Mouse (Mus musculus): ENCODE results near the gene Acsbg1.
"Not testable (repeated sequence)": the region's sequence is repeated elsewhere in the genome, so short reads cannot be mapped to it uniquely, and the experiment has no call there.

The Acsbg1 gene

GRCm38 (mm10) chr9:54604131-54604654 lies 57.5 kb downstream of the Acsbg1 start:
- DNase-seq: no peak

- no peak for DNase-seq
Measured at GRCm38 (mm10) chr9:54602916-54603315, 58.8 kb downstream of the Acsbg1 start.

DNA sequence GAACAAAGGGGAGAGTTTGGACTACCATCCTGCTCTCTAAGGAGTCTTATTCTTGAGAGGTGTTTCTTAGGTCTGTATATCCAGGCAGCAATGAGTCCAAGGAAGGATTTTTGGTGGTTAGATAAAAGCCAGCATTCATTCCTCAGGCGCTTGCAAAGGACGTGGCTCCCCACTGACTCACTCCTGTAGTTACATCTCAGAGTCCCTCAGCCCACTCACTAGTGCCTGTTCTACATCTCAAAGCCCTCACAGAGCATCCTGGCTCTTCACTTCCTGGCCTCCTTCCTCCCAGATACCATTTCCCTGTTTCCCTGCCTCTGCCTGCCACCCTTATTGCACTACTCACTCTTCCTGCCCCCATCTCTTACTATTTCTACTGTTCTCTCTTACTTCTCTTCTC lies 59.3 kb downstream of the Acsbg1 start:
- no peak for DNase-seq

DNA sequence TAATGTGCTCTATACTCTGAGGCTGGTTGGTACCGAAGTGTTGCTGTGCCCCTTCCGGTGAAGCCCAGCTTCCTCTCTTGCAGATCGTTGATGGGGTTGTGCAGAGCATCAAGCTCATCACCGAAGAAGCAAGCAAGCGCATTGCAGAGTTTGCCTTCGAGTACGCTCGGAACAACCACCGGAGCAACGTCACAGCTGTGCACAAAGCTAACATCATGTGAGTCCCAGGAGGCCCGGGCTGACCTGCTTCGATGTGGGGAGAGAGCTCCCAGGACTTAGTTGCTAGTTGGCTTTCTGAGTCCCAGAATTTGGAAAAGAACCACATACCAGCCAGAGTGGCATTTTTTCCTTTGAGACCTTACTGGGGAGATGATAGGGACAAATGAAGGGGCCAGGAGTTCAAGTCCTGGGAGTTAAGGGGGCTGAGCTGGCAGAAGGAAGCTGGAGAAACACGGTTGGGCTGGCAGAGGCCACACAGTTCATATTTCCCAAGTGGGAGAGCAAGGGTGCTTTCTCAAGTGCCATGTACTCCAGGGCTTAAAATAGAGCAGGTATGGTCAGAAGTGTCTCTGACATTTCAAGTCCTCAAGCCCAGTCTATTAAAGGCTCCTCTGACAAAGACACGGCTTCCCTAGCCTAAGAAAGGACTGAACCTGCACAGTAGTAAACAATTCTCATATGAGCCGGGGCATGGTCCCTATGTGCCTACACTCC lies 64.8 kb downstream of the Acsbg1 start:
- DNase-seq: peak; percentile 34 to 42

DNA sequence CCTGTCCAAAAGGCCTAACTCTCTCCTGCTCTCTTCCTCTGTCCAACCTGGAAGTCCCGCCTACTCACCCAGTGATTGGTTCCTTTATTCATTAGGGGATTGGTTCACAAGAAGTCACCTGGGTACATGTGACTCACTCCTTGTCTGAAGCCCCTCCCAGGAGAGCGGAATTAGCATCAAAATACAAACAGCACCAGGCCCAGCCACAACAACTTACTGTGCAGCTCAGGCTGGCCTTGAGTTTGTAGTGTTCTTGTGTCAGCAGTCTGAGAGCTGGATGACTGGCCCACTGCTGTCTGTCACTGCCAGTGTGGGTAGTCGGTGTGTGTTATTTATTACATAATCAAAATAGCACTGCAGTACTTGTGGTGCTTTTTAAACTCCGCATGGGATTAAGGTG lies 68.0 kb downstream of the Acsbg1 start:
- DNase-seq: not testable (repeated sequence)

- DNase-seq: no peak
Measured at GRCm38 (mm10) chr9:54587863-54588262, 73.8 kb downstream of the Acsbg1 start.

DNA sequence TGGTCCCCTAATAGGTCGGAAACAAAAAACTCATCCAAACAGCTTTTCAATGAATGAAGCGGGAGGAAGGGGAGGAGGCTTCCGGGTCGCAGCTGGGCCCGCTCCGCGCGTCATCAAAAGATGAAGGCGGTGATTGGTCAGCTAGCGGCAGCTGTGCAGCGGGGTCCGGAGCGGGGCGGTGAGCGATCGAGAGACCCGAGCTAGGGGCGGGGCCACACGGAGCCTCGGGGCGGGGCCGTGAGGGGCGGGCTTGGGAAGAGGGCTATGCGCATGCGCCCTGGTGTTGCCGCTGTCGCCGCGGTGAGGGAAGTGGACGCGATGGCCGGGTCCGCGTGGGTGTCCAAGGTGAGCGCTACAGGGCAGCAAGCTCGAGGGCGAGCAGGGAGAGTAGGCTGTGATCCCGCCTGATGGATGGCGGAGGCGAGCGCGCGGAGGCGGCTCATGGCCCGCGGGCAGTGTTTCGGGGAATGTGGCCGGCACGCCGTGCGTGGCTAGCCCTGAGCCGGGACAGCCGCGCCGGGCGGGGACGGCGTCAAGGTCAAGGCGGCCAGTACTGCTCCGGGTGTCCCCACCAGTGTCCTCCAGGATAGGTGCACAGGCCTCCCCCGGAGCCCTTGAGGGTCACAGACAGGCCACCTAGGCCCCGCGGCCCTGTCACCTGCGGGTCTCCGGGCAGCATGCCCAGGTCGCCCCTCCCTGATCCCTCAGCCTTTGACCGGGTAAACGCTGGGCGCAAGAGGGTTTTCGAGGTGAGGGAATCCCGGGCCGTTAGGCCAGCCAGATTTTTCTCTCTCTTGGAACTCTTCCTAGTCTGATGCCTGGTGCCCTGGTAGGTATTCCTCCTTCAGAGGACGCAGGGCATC lies 75.2 kb downstream of the Acsbg1 start, which contains the start of gene Idh3a:
TSS of gene Idh3a (plus strand) at position 136 of the 863 bp plus-strand sequence.
- DNase-seq: peak; percentile 97 to 98

- DNase-seq: no peak
Measured at GRCm38 (mm10) chr9:54585839-54586198, 75.9 kb downstream of the Acsbg1 start.

- DNase-seq: not testable (repeated sequence)
Measured at GRCm38 (mm10) chr9:54584127-54584526, 77.5 kb downstream of the Acsbg1 start.

DNA sequence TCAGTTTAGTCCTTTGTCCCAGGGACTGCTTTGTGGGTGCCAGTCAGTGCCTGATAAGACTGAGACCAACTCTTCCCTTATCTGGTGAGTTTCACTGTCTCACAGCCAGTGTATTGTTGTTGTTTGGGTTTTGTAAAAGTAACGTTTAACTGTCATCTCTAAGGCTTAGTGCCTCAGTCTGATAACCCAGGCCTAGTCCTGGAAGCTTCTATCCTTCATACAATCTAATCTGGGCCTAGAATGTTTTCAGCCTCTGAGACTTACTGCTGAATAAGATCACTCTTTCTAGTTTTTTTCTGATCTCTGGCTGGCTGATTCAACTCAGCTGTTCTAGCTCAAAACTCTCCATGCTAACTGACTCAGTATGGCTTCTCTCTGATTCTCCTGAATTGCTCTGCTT lies 78.0 kb downstream of the Acsbg1 start:
- no peak for DNase-seq

DNA sequence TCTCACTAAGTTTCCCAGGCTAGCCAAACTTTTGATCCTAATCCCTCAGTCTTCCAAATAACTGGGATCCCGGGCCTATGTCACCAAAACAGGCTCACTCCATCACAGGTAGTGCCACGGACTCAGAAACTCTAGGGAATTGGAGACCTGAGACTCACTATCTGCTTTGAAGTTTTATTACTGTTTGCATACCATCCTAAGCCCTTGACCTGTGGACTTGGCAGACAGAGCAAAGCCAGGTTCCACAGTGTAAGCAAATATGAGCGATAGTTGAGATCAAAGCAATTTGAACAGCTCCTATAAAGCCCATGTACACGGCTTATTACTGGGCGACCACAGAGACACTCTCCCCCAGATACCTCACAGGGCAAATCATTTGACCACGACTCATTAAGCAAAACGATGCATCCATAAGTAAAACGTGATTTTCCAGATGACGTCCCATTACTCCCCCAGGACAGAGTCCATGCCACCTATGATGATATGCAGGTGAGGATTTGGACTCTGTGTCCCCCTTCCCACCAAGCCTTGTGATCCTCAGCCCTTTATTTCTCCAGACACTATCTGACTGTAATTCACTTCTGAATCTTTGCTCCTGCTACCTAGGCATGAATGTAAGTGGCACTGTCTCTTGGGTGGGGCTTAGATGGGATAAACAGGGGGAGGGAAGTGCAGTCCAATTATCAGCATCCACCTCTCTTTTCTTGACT lies 90.4 kb downstream of the Acsbg1 start:
- no peak for DNase-seq

GRCm38 (mm10) chr9:54568732-54569131 lies 92.9 kb downstream of the Acsbg1 start:
- DNase-seq: no peak

GRCm38 (mm10) chr9:54566958-54567357 lies 94.7 kb downstream of the Acsbg1 start:
- DNase-seq: peak; percentile 46 to 68

DNA sequence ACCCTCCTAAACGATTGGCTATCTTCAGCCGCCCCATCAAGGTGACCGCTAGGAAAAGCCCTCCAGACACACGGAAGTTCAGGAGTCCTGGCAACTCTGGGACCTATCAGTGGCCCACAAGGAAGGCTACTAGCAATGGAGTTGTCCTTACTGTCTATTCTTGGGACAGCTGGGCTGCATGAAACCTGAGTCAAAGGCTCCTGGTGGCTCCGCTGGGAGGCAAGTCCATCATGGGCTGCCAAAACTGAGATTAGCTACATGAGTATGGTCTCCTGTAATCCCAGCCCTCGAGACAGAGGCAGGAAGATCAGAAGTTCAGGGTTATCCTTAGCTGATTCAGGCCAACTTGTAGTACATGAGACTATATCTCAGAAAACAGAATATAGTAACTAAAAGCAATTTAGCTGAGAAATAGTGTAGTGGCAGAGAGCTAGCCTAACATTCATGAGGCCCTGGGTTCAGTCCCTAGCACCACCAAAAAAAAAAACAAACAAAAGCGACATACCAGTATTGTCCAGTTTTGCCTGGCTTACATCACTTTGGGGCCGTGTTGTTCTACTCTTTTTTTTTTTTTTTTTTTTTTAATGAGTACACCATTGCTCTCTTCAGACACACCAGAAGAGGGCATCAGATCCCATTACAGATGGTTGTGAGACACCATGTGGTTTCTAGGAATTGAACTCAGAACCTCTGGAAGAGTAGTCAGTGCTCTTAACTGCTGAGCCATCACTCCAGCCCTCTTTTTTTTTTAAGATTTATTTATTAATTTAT lies 100.7 kb downstream of the Acsbg1 start:
- DNase-seq: no peak

DNA sequence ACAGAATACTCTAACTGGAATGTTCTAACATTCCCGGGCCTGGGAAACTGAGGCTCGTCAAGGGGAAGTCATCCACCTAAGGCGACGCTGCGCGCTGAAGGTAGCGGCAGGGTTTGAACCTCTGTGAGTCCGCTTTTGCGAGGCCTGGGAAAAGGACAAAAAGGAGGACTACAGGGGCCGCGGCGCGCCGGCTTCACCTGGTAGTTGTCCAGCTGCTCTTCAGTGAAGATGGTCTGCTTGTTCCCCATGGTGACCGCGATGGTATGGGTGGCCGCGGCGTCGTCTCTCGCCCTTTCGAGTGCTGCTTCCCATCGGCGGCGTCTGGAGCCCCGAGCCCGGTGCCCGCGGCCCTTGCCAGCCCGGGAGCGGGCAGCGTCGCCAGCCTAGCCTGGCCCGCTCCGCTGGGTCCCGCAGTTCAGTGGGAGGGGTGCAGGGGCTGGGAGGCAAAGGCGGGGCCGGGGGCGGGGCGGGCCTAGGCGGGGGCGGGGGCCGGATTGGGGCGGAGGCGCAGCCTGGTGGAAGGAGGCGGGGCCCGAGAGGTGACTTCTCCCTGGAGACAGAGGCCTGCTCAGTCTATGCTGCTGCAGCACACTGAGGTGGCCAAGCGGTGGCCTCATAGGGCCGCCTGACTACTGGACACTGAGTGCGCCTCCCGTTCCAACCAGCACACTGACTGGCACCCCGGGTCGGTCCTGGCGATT lies 101.7 kb downstream of the Acsbg1 start, which contains the start of gene Cib2:
TSS of gene Cib2 (minus strand) at position 448 of the 701 bp plus-strand sequence.
- DNase-seq: peak; percentile 89 to 90

DNA sequence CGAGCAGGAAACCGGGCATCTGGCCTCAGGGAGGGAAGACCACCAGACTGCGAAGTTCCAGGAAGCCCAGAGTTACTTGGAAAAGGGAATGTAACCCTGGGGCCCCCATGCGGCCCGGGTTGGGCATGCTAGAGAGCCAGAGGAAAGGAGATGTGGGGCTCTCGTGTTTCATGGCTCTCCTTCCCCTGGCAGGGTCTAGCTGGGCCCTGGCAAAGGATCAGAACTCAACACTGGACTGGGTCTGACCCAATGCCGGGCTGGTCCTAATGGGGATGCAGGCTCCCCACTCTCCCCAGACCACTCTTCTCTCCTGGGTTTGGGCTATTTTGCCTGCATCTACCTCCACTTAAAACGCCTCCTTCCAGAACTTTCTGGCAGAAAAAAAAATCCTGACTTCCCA lies 102.9 kb downstream of the Acsbg1 start:
- no peak for DNase-seq

- no peak for DNase-seq
Measured at GRCm38 (mm10) chr9:54555044-54555443, 106.6 kb downstream of the Acsbg1 start.
